Mouse (Mus musculus): ENCODE data around the gene Sprtn. TPM values are rescaled to one million over a fixed set of nuclear protein-coding genes. Genes with fewer than 3 reads are reported as not detected.

The Sprtn gene
- total RNA-seq, 2 experiments from 2014 or later: 21.5 to 21.6 TPM

DNA sequence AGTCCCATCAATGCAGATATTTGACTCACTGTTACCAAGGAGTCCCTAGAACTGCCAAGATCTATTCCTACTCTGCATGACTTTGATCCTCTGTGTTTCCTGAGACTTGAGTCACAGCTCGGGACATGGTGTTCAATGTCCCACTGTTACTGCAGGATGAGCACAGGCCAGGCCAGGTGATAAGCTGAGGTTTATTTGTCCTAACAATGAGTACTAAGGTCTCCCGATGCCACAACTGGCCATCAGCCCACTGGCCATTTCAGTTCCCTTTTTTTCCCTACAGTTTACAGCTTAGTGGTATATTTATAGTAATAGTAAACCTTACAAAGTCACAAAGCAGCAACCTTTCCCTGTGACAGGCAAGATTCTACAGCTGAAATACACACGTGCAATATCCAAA is 34.7 kb downstream of the Sprtn start:
- no peak for ATAC-seq (replicated peaks; ENCODE audit: low FRiP score, low TSS enrichment, poor library complexity, severe bottlenecking)

GRCm38 (mm10) chr8:124935116-124935515 is 37.4 kb downstream of the Sprtn start:
- ATAC-seq (replicated peaks; ENCODE audit: low FRiP score, low TSS enrichment, poor library complexity, severe bottlenecking): no peak

GRCm38 (mm10) chr8:124936699-124937098 is 39.0 kb downstream of the Sprtn start:
- ATAC-seq (replicated peaks; ENCODE audit: low FRiP score, low TSS enrichment, poor library complexity, severe bottlenecking): no peak

DNA sequence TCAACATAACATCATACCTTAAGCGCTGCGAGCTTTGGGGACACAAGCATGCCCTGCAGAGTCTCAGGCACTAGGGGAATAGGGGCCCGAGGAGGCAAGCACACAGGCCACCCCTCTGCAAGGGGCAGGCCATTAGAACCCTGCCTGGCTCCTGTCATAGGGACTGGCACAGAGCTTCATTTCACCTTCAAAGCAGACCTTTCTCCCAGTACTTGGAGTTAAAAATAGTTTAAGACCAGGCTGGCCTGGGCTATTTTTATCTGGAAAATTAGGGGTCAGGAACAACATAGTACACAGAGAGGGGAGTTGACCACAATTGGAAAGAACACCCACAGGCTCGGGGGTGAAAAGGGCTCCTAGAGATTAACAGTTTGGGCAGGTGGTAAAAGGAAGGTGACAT is 39.6 kb downstream of the Sprtn start:
- no peak for ATAC-seq (replicated peaks; ENCODE audit: low FRiP score, low TSS enrichment, poor library complexity, severe bottlenecking)

DNA sequence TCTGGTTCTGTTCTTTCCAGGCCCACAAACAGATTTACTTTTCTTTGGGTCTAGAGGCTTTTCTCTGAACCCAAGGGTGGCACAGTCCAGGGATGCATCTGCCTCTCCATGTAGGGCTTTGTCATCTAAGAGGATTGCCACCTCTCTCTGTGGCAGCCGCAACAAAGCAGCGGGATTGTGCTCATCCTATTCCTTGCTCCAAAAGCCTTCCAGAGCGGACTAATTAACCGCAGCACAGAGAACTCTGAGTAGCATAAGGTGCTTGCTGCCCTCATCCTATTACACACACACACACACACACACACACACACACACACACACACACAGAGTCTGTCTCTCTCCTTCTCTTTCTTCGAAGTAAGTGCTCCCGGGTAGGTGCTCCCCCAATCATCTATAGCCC is 46.1 kb downstream of the Sprtn start:
- ATAC-seq (replicated peaks; ENCODE audit: low FRiP score, low TSS enrichment, poor library complexity, severe bottlenecking): no peak

- ATAC-seq (replicated peaks; ENCODE audit: low FRiP score, low TSS enrichment, poor library complexity, severe bottlenecking): no peak
Measured at GRCm38 (mm10) chr8:124944406-124944805, 46.7 kb downstream of the Sprtn start.

DNA sequence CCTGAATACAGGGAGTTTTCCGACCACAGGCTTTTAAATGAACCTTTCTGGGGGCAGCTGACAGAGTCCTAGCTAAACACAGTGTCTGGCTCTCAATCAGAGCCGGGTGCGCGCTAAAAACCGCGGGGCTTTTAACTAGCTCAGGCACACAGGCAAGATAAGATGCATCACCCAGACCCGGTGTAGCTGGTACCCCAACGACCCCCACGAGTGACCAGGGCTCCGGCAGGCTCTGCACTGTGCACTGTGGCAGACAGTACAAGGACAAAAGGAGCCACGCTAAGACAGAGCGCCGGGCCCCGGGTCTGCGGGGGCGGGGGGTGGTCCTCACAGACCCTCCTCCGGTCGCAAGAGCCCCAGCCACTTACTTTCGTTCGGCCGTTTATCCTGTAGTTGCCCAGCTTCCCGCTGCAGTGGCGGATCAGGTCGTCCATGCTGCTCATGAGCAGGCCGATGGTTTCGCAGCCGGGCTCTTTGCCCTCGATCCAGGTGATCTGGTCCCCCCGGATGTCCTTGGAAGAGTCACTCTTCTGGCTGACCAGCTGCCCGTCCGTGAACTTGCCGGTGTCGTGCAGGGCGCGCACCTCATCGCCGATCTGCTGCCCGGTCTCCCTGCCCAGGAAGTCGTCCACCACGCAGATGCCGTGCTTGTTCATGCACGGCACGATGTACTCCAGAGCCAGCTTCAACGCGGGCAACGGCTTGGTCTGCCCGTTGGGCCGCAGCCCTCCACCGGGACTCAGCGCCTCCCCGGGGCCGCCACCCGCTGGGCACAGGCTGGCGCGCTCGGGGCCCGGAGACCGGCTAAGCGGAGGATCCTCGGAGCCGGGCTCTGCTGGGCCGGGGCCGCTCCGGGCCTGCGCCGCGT is 50.4 kb downstream of the Sprtn start:
- ATAC-seq (replicated peaks; ENCODE audit: low FRiP score, low TSS enrichment, poor library complexity, severe bottlenecking): peak; percentile 39

- no peak for ATAC-seq (replicated peaks; ENCODE audit: low FRiP score, low TSS enrichment, poor library complexity, severe bottlenecking)
Measured at GRCm38 (mm10) chr8:124948733-124949111, 51.0 kb downstream of the Sprtn start.

- peak; percentile 55 for ATAC-seq (replicated peaks; ENCODE audit: low FRiP score, low TSS enrichment, poor library complexity, severe bottlenecking)
Measured at GRCm38 (mm10) chr8:124949209-124950068, 51.8 kb downstream of the Sprtn start, which contains the start of gene Egln1. Gene Egln1, minus strand, starts transcription at chr8:124949324.

DNA sequence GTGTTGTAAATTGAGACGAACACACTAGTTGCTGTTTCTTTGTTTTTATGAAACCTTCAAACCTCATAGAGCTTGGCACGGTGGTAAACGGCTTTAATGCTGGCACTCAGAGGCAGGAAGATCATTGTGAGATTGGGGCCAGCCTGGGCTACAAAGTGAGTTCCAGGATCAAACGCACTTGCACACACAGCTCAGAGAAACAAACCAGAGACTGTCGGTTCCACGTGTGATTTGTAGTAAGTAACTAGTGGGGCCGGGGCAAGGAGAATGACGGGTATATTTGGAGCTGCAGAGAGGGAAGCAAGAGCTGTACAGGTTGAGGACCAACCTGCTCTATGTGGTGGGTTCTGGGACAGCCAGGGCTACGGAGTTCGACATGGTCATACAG is 52.4 kb downstream of the Sprtn start:
- no peak; the same call in 1 of the 2 replicates for ATAC-seq (replicated peaks; ENCODE audit: low FRiP score, low TSS enrichment, poor library complexity, severe bottlenecking)

GRCm38 (mm10) chr8:124950865-124951264 is 53.2 kb downstream of the Sprtn start:
- ATAC-seq (replicated peaks; ENCODE audit: low FRiP score, low TSS enrichment, poor library complexity, severe bottlenecking): no peak

GRCm38 (mm10) chr8:124953188-124953587 is 55.5 kb downstream of the Sprtn start:
- no peak for ATAC-seq (replicated peaks; ENCODE audit: low FRiP score, low TSS enrichment, poor library complexity, severe bottlenecking)

- ATAC-seq (replicated peaks; ENCODE audit: low FRiP score, low TSS enrichment, poor library complexity, severe bottlenecking): no peak
Measured at GRCm38 (mm10) chr8:124954572-124955082, 56.9 kb downstream of the Sprtn start.

Other genes starting within 250 kb of the Sprtn start
- gene 2310022B05Rik, start 234.5 kb upstream of the Sprtn start, total RNA-seq (2014; fragmentation: Nextera tagmentation): 33.5 and 34.7 TPM in 2 replicates
- gene 2310022B05Rik, start 234.5 kb upstream of the Sprtn start, total RNA-seq (2017): 3.7 and 4.4 TPM in 2 replicates
- gene Ttc13, start 175.9 kb upstream of the Sprtn start, total RNA-seq (2014; fragmentation: Nextera tagmentation): 64.6 and 73.5 TPM in 2 replicates
- 41.7 and 50.7 TPM in 2 replicates for gene Ttc13, start 175.9 kb upstream of the Sprtn start, total RNA-seq (2017)
- gene Arv1, start 175.7 kb upstream of the Sprtn start, total RNA-seq (2014; fragmentation: Nextera tagmentation): 20.9 and 32.3 TPM in 2 replicates
- 3.3 and 4.4 TPM in 2 replicates for gene Arv1, start 175.7 kb upstream of the Sprtn start, total RNA-seq (2017)
- not detected in 2 replicates for gene Fam89a, start 146.1 kb upstream of the Sprtn start, total RNA-seq (2014; fragmentation: Nextera tagmentation)
- gene Fam89a, start 146.1 kb upstream of the Sprtn start, total RNA-seq (2017): not detected in 2 replicates
- gene Trim67, start 104.8 kb upstream of the Sprtn start, total RNA-seq (2014; fragmentation: Nextera tagmentation): not detected in 2 replicates
- not detected in 2 replicates for gene Trim67, start 104.8 kb upstream of the Sprtn start, total RNA-seq (2017)
- gene Gnpat, start 34.9 kb upstream of the Sprtn start, total RNA-seq (2014; fragmentation: Nextera tagmentation): 96.0 and 98.2 TPM in 2 replicates
- 51.5 and 55.6 TPM in 2 replicates for gene Gnpat, start 34.9 kb upstream of the Sprtn start, total RNA-seq (2017)
- 55.2 and 62.5 TPM in 2 replicates for gene 2810004N23Rik, start 34.8 kb upstream of the Sprtn start, total RNA-seq (2014; fragmentation: Nextera tagmentation)
- 88.0 and 94.9 TPM in 2 replicates for gene 2810004N23Rik, start 34.8 kb upstream of the Sprtn start, total RNA-seq (2017)
- 10.5 and 12.0 TPM in 2 replicates for gene Exoc8, start 181 bp upstream of the Sprtn start, total RNA-seq (2014; fragmentation: Nextera tagmentation)
- 11.8 and 14.8 TPM in 2 replicates for gene Exoc8, start 181 bp upstream of the Sprtn start, total RNA-seq (2017)
- 12.8 and 16.6 TPM in 2 replicates for gene Egln1, start 51.4 kb downstream of the Sprtn start, total RNA-seq (2014; fragmentation: Nextera tagmentation)
- 11.7 and 13.6 TPM in 2 replicates for gene Egln1, start 51.4 kb downstream of the Sprtn start, total RNA-seq (2017)
- 57.8 and 63.6 TPM in 2 replicates for gene Tsnax, start 115.1 kb downstream of the Sprtn start, total RNA-seq (2014; fragmentation: Nextera tagmentation)
- 73.7 and 83.3 TPM in 2 replicates for gene Tsnax, start 115.1 kb downstream of the Sprtn start, total RNA-seq (2017)
- not detected in 2 replicates for gene Disc1, start 156.3 kb downstream of the Sprtn start, total RNA-seq (2014; fragmentation: Nextera tagmentation)
- 0.69 TPM in 1 of 2 replicates, not detected in the other for gene Disc1, start 156.3 kb downstream of the Sprtn start, total RNA-seq (2017)